Mouse (Mus musculus) adrenal gland, adult 2 months (tissue): Measurements from ENCODE around the gene Lat. TPM values are rescaled to one million over a fixed set of nuclear protein-coding genes. Genes with fewer than 3 reads are reported as not detected.
"Not testable (repeated sequence)": the region's sequence is repeated elsewhere in the genome, so short reads cannot be mapped to it uniquely, and the experiment has no call there.

Experiments
- DNase-seq: peaks from one replicate; pipeline ENCODE4 v3.0.0; 2021
- long read RNA-seq: library from polyadenylated mRNA; stranded (forward); transcript quantifications from one replicate; pipeline ENCODE4 v2.0.0, GENCODE M21; 2021
- polyA plus RNA-seq: library from polyadenylated mRNA; depleted of rRNA; stranded (reverse); fragments of >200 nt; gene quantifications from 2 replicates; pipeline ENCODE4 v1.2.3, GENCODE M21; 2012; rRNA removed
- total RNA-seq, 2 experiments: library from RNA; stranded (reverse); gene quantifications; 2 replicates each; pipeline ENCODE4 v1.2.3; 2021

Gene Lat
- total RNA-seq (1 to 10 TPM in 1 of 2 experiments, under 1 TPM in 1; 0.43 to 1.1 TPM), polyA plus RNA-seq (1.2 and 2.0 TPM in 2 replicates)
- long read RNA-seq, partial matches to known transcripts: 1 of 5 reads
- long read RNA-seq, other reads (novel, unspliced or antisense): 4 of 5 reads

DNA sequence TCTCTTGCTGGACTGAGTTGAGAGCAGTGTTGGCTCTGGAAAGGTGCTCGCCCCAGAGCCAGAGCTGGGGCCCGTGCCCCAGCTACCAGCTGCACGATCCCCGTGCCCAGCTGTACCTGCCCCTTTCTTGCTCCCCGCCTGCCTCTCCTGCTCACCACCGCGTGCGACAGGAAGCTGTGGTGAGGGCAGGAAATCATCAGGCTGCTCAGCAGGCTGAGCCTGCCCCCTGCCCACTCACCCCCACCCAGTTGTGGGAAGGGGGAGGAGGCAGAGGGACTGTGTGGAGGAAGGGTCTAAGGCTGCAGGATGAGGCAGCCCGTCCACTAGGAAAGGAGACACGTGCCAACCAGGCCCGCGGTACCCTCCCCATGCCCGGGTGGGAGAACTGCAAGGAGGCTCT is at the start of gene Lat:
TSS of gene Lat (minus strand) at position 178 of the 400 bp plus-strand sequence.
- DNase-seq: no peak

GRCm38 (mm10) chr7:126418496-126418895 is 49.1 kb upstream of the Lat start:
- DNase-seq: no peak

- no peak for DNase-seq
Observed at GRCm38 (mm10) chr7:126417606-126418005, 48.2 kb upstream of the Lat start.

DNA sequence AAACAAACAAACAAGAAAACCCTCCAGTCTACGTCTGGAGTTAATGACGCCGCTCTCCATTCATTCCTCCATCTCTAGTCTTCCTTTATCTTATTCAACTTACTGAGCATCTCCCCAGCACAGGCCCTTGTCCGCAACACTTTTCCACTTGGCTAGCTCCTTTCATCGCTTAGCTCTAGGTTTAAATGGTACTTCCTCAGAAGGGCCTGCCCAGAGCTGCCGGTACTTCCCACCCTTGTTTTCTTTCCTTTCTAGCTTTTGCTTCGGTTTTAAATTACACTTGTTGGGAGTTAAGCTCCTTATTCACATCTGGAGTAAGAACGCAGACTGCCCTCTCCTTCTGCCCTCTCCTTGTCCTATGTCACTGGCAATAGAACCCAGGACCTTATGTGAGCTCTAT is 47.7 kb upstream of the Lat start:
- no peak for DNase-seq

DNA sequence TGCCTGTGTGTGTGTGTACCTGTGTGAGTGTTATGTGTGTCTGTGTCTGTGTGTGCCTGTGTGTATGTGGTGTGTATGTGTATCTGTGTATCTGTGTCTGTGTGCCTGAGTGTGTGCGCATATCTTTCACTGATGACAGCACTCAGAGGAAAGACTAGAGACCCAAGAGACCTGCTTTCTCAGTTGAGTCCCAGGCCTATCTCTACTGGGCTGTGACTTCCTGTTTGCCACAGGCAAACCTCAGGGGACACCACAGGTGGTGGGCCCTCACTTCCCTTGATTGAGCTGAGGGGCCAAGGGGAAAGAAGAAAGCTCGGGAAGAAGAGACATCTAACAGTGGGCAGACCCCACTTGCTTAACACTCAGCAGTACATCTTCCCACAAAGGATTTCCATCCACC is 47.2 kb upstream of the Lat start:
- no peak for DNase-seq

DNA sequence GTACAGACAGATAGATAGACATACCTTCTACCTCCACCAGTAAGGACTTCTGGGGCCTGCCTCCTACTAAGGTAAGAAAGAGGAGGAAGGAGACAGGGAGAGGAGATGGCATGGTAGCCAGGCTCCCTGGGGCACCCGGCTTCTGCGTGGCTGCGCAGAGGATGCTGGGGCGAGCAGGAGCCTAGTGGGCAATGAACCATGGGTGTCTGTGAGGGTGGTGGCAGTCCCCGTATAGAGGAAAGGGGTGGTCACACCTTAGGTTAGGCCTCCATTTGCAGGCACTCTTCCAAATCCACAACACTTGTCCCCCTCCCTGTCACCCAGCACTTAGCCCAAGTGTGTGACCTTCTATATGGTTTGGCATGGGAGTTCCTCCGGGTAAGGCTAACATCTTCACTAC is 45.4 kb upstream of the Lat start, which contains the start of gene Cd19:
TSS of gene Cd19 (minus strand) at position 165 of the 400 bp plus-strand sequence.
- no peak for DNase-seq

GRCm38 (mm10) chr7:126411061-126411460 is 41.7 kb upstream of the Lat start:
- peak; percentile 51 for DNase-seq

GRCm38 (mm10) chr7:126408686-126409085 is 39.3 kb upstream of the Lat start:
- no peak for DNase-seq

DNA sequence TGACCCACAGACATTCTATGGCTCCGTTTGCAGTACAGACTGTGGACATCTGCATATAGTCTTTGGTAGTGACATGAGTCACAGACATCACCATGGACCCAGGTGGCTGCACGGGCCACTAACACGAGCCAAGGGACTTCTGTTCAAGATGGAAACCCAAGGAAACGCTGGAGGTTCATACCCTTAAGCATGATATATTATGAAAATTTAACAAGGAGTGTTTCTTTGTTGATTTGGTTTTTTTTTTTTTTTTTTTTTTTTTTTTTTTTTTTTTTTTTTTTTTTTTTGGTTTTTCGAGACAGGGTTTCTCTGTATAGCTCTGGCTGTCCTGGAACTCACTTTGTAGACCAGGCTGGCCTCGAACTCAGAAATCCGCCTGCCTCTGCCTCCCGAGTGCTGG is 33.1 kb upstream of the Lat start:
- DNase-seq: not testable (repeated sequence)

DNA sequence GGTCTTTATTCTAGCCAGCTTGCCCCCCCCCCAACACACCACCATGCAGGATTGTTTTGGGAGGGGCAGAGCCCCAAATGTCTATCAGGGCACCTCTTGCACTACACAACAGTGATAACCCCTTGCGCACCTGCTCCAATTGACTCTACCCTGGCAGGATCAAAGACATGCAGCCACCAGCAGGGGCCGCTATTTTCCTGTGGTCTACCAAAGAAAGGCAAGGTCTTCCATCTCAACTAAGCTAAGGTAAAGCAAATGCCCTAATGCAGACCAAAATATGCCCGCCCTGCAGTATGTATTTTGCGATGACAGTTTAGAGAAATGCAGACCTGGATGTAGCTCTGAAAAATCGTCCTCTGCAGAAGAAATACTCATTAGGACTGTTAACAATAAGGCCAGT is 30.2 kb upstream of the Lat start:
- peak; percentile 85 for DNase-seq

DNA sequence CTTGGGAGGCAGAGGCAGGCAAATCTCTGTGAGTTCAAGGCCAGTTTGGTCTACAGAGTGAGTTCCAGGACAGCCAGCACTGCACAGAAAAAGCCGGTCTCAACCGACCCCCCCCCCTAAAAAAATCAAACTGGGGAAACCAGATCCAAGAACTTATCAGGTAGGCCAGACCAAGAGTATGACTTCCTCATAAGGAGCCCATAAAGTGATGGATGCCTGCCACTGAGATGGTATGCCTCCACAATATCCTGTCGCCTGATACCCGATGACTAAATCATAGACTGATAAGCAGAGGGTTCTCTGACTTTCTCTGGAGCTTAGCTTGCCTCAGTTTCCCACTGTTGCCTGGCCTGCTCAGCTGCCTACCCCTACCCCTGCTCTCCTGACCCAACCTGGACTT is 28.5 kb upstream of the Lat start:
- no peak for DNase-seq

DNA sequence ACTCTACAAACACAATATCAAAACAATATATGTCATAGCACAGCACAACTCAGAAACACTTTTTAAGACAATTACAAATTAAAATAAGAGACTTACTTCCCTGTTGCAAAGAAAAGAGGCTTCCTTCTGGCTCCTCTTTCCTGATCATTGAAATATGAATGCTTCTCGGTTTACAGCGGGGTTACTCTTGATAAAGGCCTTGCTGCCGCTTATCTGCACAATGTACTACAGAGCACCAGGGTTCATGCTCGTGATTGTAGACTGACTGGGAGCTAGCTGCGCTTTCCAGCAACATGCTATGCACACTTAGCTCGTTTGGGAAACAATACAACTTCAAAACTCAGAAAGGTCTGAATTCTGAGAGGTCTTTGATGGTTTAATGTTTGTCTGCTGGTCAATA is 27.9 kb upstream of the Lat start:
- DNase-seq: no peak

- DNase-seq: peak; percentile 96
Observed at GRCm38 (mm10) chr7:126396298-126397119, 27.1 kb upstream of the Lat start, which contains the start of gene Nfatc2ip. Gene Nfatc2ip (minus strand): TSS chr7:126396737.

- not testable (repeated sequence) for DNase-seq
Observed at GRCm38 (mm10) chr7:126392086-126392884, 22.9 kb upstream of the Lat start.

DNA sequence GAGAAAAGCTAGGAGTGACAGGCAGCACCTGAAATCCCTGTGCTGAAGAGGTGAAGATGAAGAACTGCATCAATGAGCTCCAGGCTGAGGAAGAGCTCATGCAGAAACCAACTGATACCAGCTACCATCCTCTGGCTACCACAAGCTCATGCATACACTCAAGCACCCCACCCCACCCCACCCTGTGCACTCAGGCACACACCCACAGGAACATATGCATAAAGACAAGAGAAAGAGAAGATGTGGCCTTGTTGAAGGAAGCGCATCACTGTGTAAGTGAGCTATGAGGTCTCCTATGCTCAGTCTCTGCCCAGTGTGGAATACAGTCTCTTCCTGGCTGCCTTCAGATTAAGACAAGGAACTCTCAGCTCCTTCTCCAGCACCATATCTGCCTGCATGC is 18.8 kb upstream of the Lat start:
- no peak for DNase-seq

DNA sequence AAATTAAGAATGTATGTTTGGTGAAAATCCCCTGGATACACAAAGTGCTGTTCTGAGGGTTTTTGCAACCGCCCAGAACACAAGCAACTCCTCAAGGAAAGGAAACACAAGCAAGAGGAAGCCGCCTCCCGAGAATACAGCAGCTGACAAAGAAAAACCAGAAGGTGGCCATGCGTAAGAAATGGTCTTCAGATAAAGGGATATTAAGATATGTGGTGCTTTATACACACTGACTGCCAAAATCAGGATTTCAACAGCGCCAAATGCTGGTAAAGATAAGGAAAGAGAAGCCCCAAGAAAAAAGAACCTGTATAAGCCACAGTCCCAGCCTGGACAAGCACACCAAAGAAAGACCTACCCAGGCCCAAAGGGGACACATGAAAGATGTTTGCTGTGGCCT is 14.2 kb upstream of the Lat start:
- no peak for DNase-seq

DNA sequence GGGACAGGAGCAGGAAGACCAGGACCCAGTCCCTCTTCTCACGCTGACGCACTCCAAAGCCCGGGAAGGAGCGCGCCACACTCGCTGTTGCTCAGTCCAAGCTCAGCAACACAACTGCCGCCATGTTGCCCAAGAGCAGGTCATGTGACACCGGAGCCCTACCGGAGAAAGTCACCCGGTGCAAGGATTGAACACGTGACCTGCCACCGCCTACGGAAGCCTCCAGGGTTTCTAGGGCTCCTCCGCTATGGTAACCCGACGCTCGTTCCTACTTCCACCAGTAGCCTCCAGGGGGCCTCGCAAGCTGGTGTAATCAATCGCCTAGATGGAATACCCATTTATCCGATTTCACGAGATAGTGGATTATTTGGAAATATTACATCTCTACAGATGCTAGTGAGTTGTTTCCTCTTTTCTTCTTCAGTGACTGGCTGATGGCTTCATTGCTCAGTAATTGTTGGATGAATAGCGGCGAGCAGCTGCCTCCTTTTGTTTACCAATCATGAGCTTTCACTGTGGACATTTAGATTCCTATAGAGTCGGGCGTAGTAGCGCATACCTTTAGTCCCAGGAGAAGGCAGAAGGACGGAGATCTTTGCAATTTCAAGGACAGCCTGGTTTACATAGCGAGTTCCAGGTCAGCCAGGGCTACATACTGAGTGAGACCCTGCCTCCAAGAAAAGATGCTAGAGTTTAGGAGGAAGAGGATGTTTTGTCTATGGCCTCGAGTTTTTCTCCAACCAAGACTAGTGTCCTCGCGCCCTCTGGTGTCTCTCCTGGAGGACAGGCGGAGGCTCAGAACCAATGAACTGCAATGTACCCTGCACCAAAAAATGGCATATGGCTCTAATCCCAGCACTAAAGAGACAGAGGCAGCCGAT is 8.1 kb upstream of the Lat start, which contains the start of gene Spns1:
TSS of gene Spns1 (minus strand) at position 173 of the 881 bp plus-strand sequence.
- DNase-seq: peak; percentile 97

- DNase-seq: no peak
Observed at GRCm38 (mm10) chr7:126376903-126377277, 7.5 kb upstream of the Lat start.

DNA sequence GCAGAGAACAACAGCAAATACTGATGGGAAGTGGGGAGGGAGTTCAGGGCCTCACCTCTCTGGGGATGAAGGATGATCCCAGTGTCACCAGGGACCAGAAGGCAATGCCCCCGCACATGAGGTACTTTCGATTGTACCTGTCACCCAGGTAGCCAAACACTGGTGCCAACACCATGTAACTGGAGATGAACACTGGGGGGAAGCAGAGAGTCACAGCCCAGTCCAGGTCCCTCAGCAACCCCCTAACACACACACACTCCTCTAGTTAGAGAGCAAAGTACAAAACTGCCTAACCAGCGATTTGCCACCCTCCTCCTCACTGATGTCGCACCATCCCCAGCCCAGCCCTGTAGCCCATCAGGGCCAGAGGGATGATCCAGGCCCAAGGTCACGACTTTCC is 5.6 kb upstream of the Lat start:
- DNase-seq: no peak

- no peak for DNase-seq
Observed at GRCm38 (mm10) chr7:126374526-126374925, 5.2 kb upstream of the Lat start.

GRCm38 (mm10) chr7:126373007-126373406 is 3.6 kb upstream of the Lat start:
- DNase-seq: no peak

- DNase-seq: no peak
Observed at GRCm38 (mm10) chr7:126368367-126368766, 1.0 kb downstream of the Lat start.
